Mouse (Mus musculus) midbrain, postnatal 0 days (tissue): ENCODE data around the gene Unc5c. TPM values are rescaled to one million over a fixed set of nuclear protein-coding genes. Genes with fewer than 3 reads are reported as not detected.
A peak's percentile ranks its signal among the peaks of the same experiment; 100 is the strongest.

Source experiments
- ATAC-seq: fragments of 200-750 bp; cut with Nextera tagmentation; 2 replicates; pipeline ENCODE4 v1.8.0; 2017; ENCODE audit warnings: moderate number of reproducible peaks, mild to moderate bottlenecking, moderate TSS enrichment, moderate library complexity; ENCODE audit not compliant: low FRiP score
- DNase-seq: peaks from one replicate; pipeline ENCODE4 v3.0.0-alpha.2; 2015; ENCODE audit warnings: low spot score
- H3K27ac ChIP-seq: fragments of 300-500 bp; sonication (generic); 2 replicates; pipeline ENCODE4 v1.5.1; 2014; ENCODE audit warnings: low read depth, mild to moderate bottlenecking, low read length, mixed read lengths
- H3K27me3 ChIP-seq: fragments of 300-500 bp; sonication (generic); 2 replicates; pipeline ENCODE4 v1.6.1; 2014; ENCODE audit warnings: low read length, control low read depth, mixed read lengths; ENCODE audit not compliant: insufficient read depth
- H3K36me3 ChIP-seq: fragments of 300-500 bp; sonication (generic); 2 replicates; pipeline ENCODE4 v1.6.1; 2014; ENCODE audit warnings: low read length, control low read depth, mixed read lengths; ENCODE audit not compliant: insufficient read depth
- H3K4me1 ChIP-seq: fragments of 300-500 bp; sonication (generic); 2 replicates; pipeline ENCODE4 v1.6.1; 2014; ENCODE audit warnings: mild to moderate bottlenecking, control low read depth, antibody characterized with exemption, low read length, mixed read lengths; ENCODE audit not compliant: insufficient read depth
- H3K4me2 ChIP-seq: fragments of 300-500 bp; sonication (generic); 2 replicates; pipeline ENCODE4 v1.6.1; 2014; ENCODE audit warnings: low read depth, mild to moderate bottlenecking, low read length, mixed read lengths; ENCODE audit not compliant: poor library complexity, severe bottlenecking
- H3K4me3 ChIP-seq: fragments of 300-500 bp; sonication (generic); 2 replicates; pipeline ENCODE4 v1.5.1; 2014; ENCODE audit warnings: low read depth, mild to moderate bottlenecking, low read length, moderate library complexity
- H3K9ac ChIP-seq: fragments of 300-500 bp; sonication (generic); replicated peaks from 2 replicates; pipeline ENCODE4 v1.6.1; 2014; ENCODE audit warnings: mild to moderate bottlenecking, low read length, moderate library complexity, mixed read lengths; ENCODE audit not compliant: poor library complexity, severe bottlenecking
- H3K9me3 ChIP-seq: fragments of 300-500 bp; sonication (generic); 2 replicates; pipeline ENCODE4 v1.6.1; 2016; ENCODE audit warnings: low read length, control low read depth
- CTCF ChIP-seq: IDR thresholded peaks from 2 replicates; pipeline ENCODE4 v1.5.1; 2016; ENCODE audit warnings: antibody characterized with exemption, mild to moderate bottlenecking
- WGBS: fragments of 180-500 bp; shearing (Covaris S2); extraction: QIAGEN DNeasy Blood & Tissue Kit; methylation state at CpG from one replicate; pipeline ENCODE4 v1.1.7; 2014; 5-methylcytosine and 5-hydroxymethylcytosine counted together
- polyA plus RNA-seq: library from polyadenylated mRNA; unstranded; fragments of >200 nt; fragmentation: Nextera tagmentation; extraction: Ambion mirVana; gene quantifications from 2 replicates; pipeline ENCODE4 v1.2.1, GENCODE M21; 2015
- total RNA-seq: library from RNA; depleted of rRNA; stranded (reverse); fragments of >200 nt; gene quantifications from 2 replicates; pipeline ENCODE4 v1.2.3, GENCODE M21; 2014

Unc5c gene
- total and polyA plus RNA-seq, 2 experiments from 2014 or later: 10.4 to 44.4 TPM

- Histone ChIP-seq H3K9ac (no peak overlapping the region), H3K4me3 (no peak overlapping the region), H3K27ac (no peak overlapping the region), H3K4me1 (no peaks in the 10 kb centered on the region), H3K9me3 (no peaks in the 10 kb centered on the region), H3K4me2 (no peak overlapping the region), H3K36me3 (no peaks in the 10 kb centered on the region), H3K27me3 (no peaks in the 10 kb centered on the region)
- 70% methylated on average over 1 of the region's 1 CpGs for WGBS
- DNase-seq: no peak
- TF ChIP-seq CTCF: no peak
- ATAC-seq: no peak
These were observed 153.7 kb downstream of the Unc5c start for GRCm38 (mm10) chr3:141618675-141619074.

- peak; percentile 59 for DNase-seq
These were observed 156.5 kb downstream of the Unc5c start for GRCm38 (mm10) chr3:141621496-141621895.

DNA sequence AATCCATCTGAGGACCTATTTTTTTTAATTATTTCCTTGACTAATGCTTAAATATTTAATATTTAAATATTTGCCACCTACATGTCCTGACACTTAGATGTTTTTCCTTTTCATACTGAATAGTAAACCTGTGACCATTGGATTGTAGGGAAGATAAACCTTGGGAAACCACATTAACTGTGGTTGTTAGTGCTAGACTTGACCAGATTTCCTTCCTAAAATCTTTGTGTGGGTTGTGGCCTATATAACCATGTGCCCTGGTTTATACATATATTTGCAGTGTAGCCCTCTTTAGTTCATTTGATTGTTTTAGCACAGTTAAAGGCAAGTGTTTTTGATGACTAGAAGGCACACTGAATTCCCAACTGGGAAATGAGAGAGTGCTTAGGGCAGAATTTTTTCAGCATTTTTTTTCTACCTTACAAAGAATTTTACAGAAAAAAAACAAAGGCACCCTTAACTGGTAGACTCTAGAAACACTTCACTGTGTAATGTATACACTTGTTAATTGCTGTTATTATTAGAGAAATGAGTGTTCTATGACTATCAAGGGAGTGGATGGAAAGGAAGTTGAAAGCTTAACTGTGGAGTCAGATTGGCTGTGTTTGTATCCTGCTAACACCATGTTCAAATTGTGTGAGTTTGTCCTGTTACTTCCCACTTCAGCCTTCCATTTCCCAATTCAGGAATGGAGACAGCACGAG lies 162.1 kb downstream of the Unc5c start:
- Histone ChIP-seq H3K27ac (no peak overlapping the region), H3K9ac (no peak overlapping the region), H3K36me3 (no peaks in the 10 kb centered on the region), H3K4me2 (no peak overlapping the region), H3K4me3 (no peak overlapping the region), H3K4me1 (no peaks in the 10 kb centered on the region), H3K27me3 (no peaks in the 10 kb centered on the region), H3K9me3 (no peaks in the 10 kb centered on the region)
- ATAC-seq (no peak), DNase-seq (no peak)
- no peak for TF ChIP-seq CTCF
- WGBS: 85% methylated on average over 1 of the region's 1 CpGs

More at GRCm38 (mm10) chr3:141621496-141621895, 156.5 kb downstream of the Unc5c start:
- WGBS: 100% methylated on average over 1 of the region's 1 CpGs
- Histone ChIP-seq H3K27me3 (no peaks in the 10 kb centered on the region), H3K4me1 (no peaks in the 10 kb centered on the region), H3K27ac (no peak overlapping the region), H3K36me3 (no peaks in the 10 kb centered on the region), H3K4me2 (no peak overlapping the region), H3K4me3 (no peak overlapping the region), H3K9ac (no peak overlapping the region), H3K9me3 (no peaks in the 10 kb centered on the region)
- no peak for TF ChIP-seq CTCF
- no peak for ATAC-seq

DNA sequence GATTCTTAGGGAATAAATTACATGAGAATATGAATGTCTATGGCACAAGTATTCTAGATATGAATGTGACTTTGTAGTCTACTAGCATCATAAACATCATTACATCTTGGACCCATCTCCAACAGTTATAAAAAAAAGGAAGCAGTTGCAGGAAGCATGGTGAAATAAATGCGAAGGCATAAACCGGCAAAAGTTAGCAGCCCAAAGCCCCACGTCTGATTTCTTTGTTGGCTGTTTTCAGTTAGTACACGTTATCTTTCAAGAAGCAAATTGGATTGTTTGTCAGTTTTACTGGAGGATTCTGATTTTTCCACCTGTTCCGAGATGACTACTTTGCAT lies 162.6 kb downstream of the Unc5c start:
- H3K36me3 ChIP-seq: no peaks in the 10 kb centered on the region
- no peaks in the 10 kb centered on the region for H3K9me3 ChIP-seq
- ATAC-seq: no peak
- DNase-seq: no peak
- H3K4me1 ChIP-seq: no peaks in the 10 kb centered on the region
- no peak overlapping the region for H3K9ac ChIP-seq
- TF ChIP-seq CTCF: no peak
- WGBS: 71% methylated on average over 5 of the region's 5 CpGs
- H3K4me2 ChIP-seq: no peak overlapping the region
- H3K27ac ChIP-seq: no peak overlapping the region
- H3K27me3 ChIP-seq: no peaks in the 10 kb centered on the region
- H3K4me3 ChIP-seq: no peak overlapping the region

DNA sequence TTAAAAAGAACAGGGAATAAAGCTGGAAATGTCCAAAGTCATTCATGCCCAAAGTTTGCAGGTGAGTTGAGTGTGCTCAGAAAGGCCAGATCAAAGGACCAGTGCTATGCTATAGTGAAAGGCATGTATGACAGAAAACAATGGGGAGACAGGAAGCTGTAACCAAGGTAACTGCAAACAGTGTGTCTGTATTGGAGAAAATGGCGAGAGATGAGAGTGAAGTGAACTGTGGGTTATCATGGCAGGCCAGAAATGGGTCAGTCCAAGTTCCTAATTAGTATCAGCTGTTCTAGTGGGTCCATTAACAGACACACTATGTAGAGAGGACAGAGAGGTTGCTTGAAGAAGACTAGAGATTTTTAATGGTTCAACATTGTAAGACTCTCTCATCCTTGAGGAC lies 164.4 kb downstream of the Unc5c start:
- TF ChIP-seq CTCF: no peak
- Histone ChIP-seq H3K9me3 (no peaks in the 10 kb centered on the region), H3K27me3 (no peaks in the 10 kb centered on the region), H3K4me1 (no peaks in the 10 kb centered on the region), H3K4me2 (no peak overlapping the region), H3K27ac (no peak overlapping the region), H3K4me3 (no peak overlapping the region), H3K9ac (no peak overlapping the region), H3K36me3 (no peaks in the 10 kb centered on the region)
- ATAC-seq (no peak), DNase-seq (no peak)
- 20% methylated on average over 1 of the region's 1 CpGs for WGBS

DNA sequence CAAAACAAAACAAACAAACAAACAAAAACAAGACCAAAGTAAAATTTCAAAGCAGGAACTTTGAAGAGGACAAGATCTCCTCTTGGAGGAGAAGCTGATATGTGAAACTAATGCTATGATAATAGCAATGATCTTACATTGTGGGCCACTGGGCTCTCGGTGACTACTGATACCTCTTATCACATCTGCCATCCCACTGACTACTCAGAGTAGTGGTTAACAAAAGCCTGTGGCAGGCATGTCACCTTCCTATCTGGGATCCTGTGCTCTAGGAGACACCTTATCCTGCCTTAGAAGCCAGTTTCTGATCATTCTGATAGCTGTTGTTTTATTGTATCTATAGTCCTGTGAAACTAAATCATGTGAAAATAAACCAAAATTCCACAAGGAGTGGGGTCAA lies 172.9 kb downstream of the Unc5c start:
- H3K36me3 ChIP-seq: no peaks in the 10 kb centered on the region
- H3K4me3 ChIP-seq: no peak overlapping the region
- H3K4me1 ChIP-seq: no peaks in the 10 kb centered on the region
- no peak for TF ChIP-seq CTCF
- no peaks in the 10 kb centered on the region for H3K9me3 ChIP-seq
- 86% methylated on average over 1 of the region's 1 CpGs for WGBS
- no peak overlapping the region for H3K9ac ChIP-seq
- H3K27me3 ChIP-seq: no peaks in the 10 kb centered on the region
- DNase-seq (no peak), ATAC-seq (no peak)
- H3K4me2 ChIP-seq: no peak overlapping the region
- H3K27ac ChIP-seq: no peak overlapping the region
